10 mouse cellular contexts compared by ENCODE assay signal in genomic region chr1:63182636-63183270, GRCm38 (mm10). TPM values are rescaled to one million over a fixed set of nuclear protein-coding genes. Genes with fewer than 3 reads are reported as not detected.
A peak's percentile ranks its signal among the peaks of the same experiment; 100 is the strongest.
DNase-seq lines count a peak whose midpoint lies in the region; ATAC-seq lines count a peak whose summit lies in the region.
"Had no signal": no experiment of that assay in that cellular context is flagged by ENCODE, and none has a peak within 500 bp of the region (broad histone marks: within the 10 kb centered on the region; RNA-seq: fewer than 3 reads in every experiment).

No protein-coding gene starts in this region.

- WGBS in hindbrain, embryonic 11.5 days: 59% methylated on average over 10 of the region's 10 CpGs
- WGBS in hindbrain, embryonic 16.5 days: 60% methylated on average over 10 of the region's 10 CpGs
- 54% methylated on average over 10 of the region's 10 CpGs for WGBS in midbrain, embryonic 15.5 days

- no peak overlapping the region for H3K4me2 ChIP-seq in hindbrain, embryonic 11.5 days (replicated peaks; ENCODE audit: low read depth, low read length)
- H3K4me2 ChIP-seq in hindbrain, embryonic 16.5 days (ENCODE audit: low read length): no peak overlapping the region
- no peak overlapping the region for H3K4me2 ChIP-seq in midbrain, embryonic 15.5 days
- H3K4me2 ChIP-seq: neural tube, embryonic 13.5 days had no signal

- H3K9ac ChIP-seq in hindbrain, embryonic 11.5 days (ENCODE audit: low read depth, low read length): no peak overlapping the region
- H3K9ac ChIP-seq in hindbrain, embryonic 16.5 days (ENCODE audit: low read depth, low read length): no peak overlapping the region
- H3K9ac ChIP-seq in midbrain, embryonic 15.5 days: no peak overlapping the region
- H3K9ac ChIP-seq: neural tube, embryonic 13.5 days had no signal

- no peak overlapping the region for H3K4me3 ChIP-seq in hindbrain, embryonic 11.5 days (ENCODE audit: low read depth, low read length)
- no peak overlapping the region for H3K4me3 ChIP-seq in hindbrain, embryonic 16.5 days (ENCODE audit: low read length)
- H3K4me3 ChIP-seq in midbrain, embryonic 15.5 days: no peak overlapping the region
- H3K4me3 ChIP-seq: neural tube, embryonic 13.5 days had no signal

- H3K4me1 ChIP-seq in hindbrain, embryonic 11.5 days (replicated peaks; ENCODE audit: control insufficient read depth, insufficient read depth, low read length): no peaks in the 10 kb centered on the region; the same call in 1 of the 2 replicates
- H3K4me1 ChIP-seq in hindbrain, embryonic 16.5 days (ENCODE audit: control insufficient read depth, insufficient read depth, low read depth, low read length): peaks cover 6% of the 10 kb centered on the region
- peaks cover 11% of the 10 kb centered on the region for H3K4me1 ChIP-seq in midbrain, embryonic 15.5 days

- peak; percentile 74 for DNase-seq in hindbrain, embryonic 11.5 days (ENCODE audit: low spot score)
- DNase-seq in ES-CJ7 (ENCODE audit: low read depth, low spot score): peak; percentile 66
- DNase-seq in cerebellum, postnatal 25 days: peak; percentile 57 to 72
- DNase-seq in gastrocnemius, postnatal 10 days: peak; percentile 60
- DNase-seq in left cerebral cortex, adult 11 months (ENCODE audit: low spot score): peak; percentile 48
- peak; percentile 72 for DNase-seq in thymus, postnatal 4 days

- no peaks in the 10 kb centered on the region for H3K9me3 ChIP-seq in hindbrain, embryonic 11.5 days (ENCODE audit: control insufficient read depth, low read length)
- no peaks in the 10 kb centered on the region for H3K9me3 ChIP-seq in hindbrain, embryonic 16.5 days (ENCODE audit: control insufficient read depth, low read length)
- H3K9me3 ChIP-seq in midbrain, embryonic 15.5 days: no peaks in the 10 kb centered on the region
- H3K9me3 ChIP-seq: neural tube, embryonic 13.5 days had no signal

- H3K27ac ChIP-seq in hindbrain, embryonic 11.5 days (ENCODE audit: low read depth, low read length): no peak overlapping the region
- H3K27ac ChIP-seq in hindbrain, embryonic 16.5 days (ENCODE audit: low read depth, low read length): no peak overlapping the region
- H3K27ac ChIP-seq in midbrain, embryonic 15.5 days: peak overlapping the region; percentile 41; the same call in 1 of the 2 replicates
- H3K27ac ChIP-seq: neural tube, embryonic 13.5 days had no signal

- ATAC-seq in hindbrain, embryonic 11.5 days (ENCODE audit: low FRiP score): no peak
- ATAC-seq in hindbrain, embryonic 16.5 days: no peak
- 0 out of 2 replicates have a peak, but pooled peaks have one; percentile 13 for ATAC-seq in midbrain, embryonic 15.5 days (replicated peaks)

- no peaks in the 10 kb centered on the region for H3K36me3 ChIP-seq in hindbrain, embryonic 11.5 days (ENCODE audit: control insufficient read depth, insufficient read depth, low read length)
- peaks cover 8% of the 10 kb centered on the region for H3K36me3 ChIP-seq in hindbrain, embryonic 16.5 days (ENCODE audit: control insufficient read depth, insufficient read depth, low read length)
- H3K36me3 ChIP-seq in midbrain, embryonic 15.5 days (replicated peaks): no peaks in the 10 kb centered on the region; the same call in 1 of the 2 replicates

- no peaks in the 10 kb centered on the region for H3K27me3 ChIP-seq in hindbrain, embryonic 11.5 days (ENCODE audit: control insufficient read depth, insufficient read depth, low read length)
- no peaks in the 10 kb centered on the region for H3K27me3 ChIP-seq in hindbrain, embryonic 16.5 days (replicated peaks; ENCODE audit: control insufficient read depth, insufficient read depth, low read length)
- H3K27me3 ChIP-seq in midbrain, embryonic 15.5 days (replicated peaks): no peaks in the 10 kb centered on the region
- H3K27me3 ChIP-seq: neural tube, embryonic 13.5 days had no signal

RNA-seq across cellular contexts. Expression of gene Ndufs1, which starts 6.1 kb away (rescaled TPM):
- polyA plus RNA-seq in hindbrain, embryonic 11.5 days (2014; fragmentation: Nextera tagmentation; extraction: Ambion mirVana): 135 and 158 TPM in 2 replicates
- polyA plus RNA-seq in hindbrain, embryonic 16.5 days (2015; fragmentation: Nextera tagmentation; extraction: Ambion mirVana): 157 and 162 TPM in 2 replicates
- total RNA-seq in gastrocnemius, postnatal 10 days (2021): 100 to 1,000 TPM; 280 to 329 TPM
- polyA plus RNA-seq in midbrain, embryonic 15.5 days (2015; fragmentation: Nextera tagmentation; extraction: Ambion mirVana): 132 and 136 TPM in 2 replicates

RNA-seq across cellular contexts. Expression of gene Eef1b2, which starts 6.1 kb away (rescaled TPM):
- 511 and 534 TPM in 2 replicates for polyA plus RNA-seq in hindbrain, embryonic 11.5 days (2014; fragmentation: Nextera tagmentation; extraction: Ambion mirVana)
- 433 and 454 TPM in 2 replicates for polyA plus RNA-seq in hindbrain, embryonic 16.5 days (2015; fragmentation: Nextera tagmentation; extraction: Ambion mirVana)
- total RNA-seq in gastrocnemius, postnatal 10 days (2021): 100 to 1,000 TPM; 594 to 615 TPM
- polyA plus RNA-seq in midbrain, embryonic 15.5 days (2015; fragmentation: Nextera tagmentation; extraction: Ambion mirVana): 446 and 479 TPM in 2 replicates

RNA-seq across cellular contexts. Expression of gene Gpr1, which starts 31.6 kb away (rescaled TPM):
- polyA plus RNA-seq in hindbrain, embryonic 11.5 days (2014; fragmentation: Nextera tagmentation; extraction: Ambion mirVana): 0.08 and 0.27 TPM in 2 replicates
- 0.86 and 1.0 TPM in 2 replicates for polyA plus RNA-seq in hindbrain, embryonic 16.5 days (2015; fragmentation: Nextera tagmentation; extraction: Ambion mirVana)
- under 1 TPM; 0.29 to 0.59 TPM for total RNA-seq in gastrocnemius, postnatal 10 days (2021)
- 0.66 and 1.2 TPM in 2 replicates for polyA plus RNA-seq in midbrain, embryonic 15.5 days (2015; fragmentation: Nextera tagmentation; extraction: Ambion mirVana)
- total RNA-seq: hematopoietic stem cell, adult 5-6 weeks had no signal
